Mouse (Mus musculus) heart, postnatal 0 days (tissue): Measurements from ENCODE around the gene Rasal2.
"Not testable (repeated sequence)": the region's sequence is repeated elsewhere in the genome, so short reads cannot be mapped to it uniquely, and the experiment has no call there.

Experiments used
- CTCF ChIP-seq: IDR thresholded peaks from 2 replicates; pipeline ENCODE4 v1.5.1; 2016; ENCODE audit warnings: antibody characterized with exemption, control low read depth, low read depth
- EP300 ChIP-seq: IDR thresholded peaks from 2 replicates; pipeline ENCODE4 v1.6.1; 2016; ENCODE audit warnings: antibody characterized with exemption, low read depth

DNA sequence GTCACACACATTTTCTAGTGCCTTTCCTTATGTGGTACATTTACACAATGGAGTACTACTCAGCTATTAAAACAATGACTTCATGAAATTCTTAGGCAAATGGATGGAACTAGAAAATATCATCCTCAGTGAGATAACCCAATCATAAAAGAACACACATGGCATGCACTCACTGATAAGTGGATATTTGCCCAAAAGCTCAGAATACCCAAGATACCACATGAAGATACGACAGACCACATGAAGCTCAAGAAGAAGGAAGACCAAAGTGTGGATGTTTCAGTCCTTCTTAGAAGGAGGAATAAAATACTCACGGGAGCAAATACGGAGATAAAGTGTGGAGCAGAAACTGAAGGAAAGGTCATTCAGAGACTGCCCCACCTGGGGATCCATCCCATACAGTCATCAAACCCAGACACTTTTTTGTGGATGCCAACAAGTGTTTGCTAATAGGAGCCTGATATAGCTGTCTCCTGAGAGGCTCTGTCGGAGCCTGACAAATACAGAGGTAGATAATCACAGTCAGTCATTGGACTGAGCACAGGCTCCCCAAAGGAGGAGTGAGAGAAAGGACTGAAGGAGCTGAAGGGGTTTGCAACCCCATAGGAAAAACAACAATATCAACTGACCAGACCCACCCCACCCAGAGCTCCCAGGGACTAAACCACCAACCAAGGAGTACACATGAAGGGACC is 175.6 kb downstream of the Rasal2 start:
- TF ChIP-seq CTCF, EP300: not testable (repeated sequence)
